9 mouse cellular contexts compared by ENCODE assay signal in genomic region chr15:31673038-31673437, GRCm38 (mm10).
DNase-seq lines count a peak whose midpoint lies in the region; ATAC-seq and TF ChIP-seq lines count a peak whose summit lies in the region.
"Had no signal": no experiment of that assay in that cellular context is flagged by ENCODE, and none has a peak within 500 bp of the region (broad histone marks: within the 10 kb centered on the region; RNA-seq: fewer than 3 reads in every experiment).

No protein-coding gene starts in this region.

- no peaks in the 10 kb centered on the region for H3K4me1 ChIP-seq in forebrain, embryonic 12.5 days
- H3K4me1 ChIP-seq in forebrain, embryonic 16.5 days (replicated peaks; ENCODE audit: control insufficient read depth, insufficient read depth, low read length): no peaks in the 10 kb centered on the region
- no peaks in the 10 kb centered on the region for H3K4me1 ChIP-seq in liver, embryonic 14.5 days (replicated peaks; ENCODE audit: control insufficient read depth in 2 of 2, insufficient read depth in 2 of 2, low read length in 1 of 2)
- H3K4me1 ChIP-seq in liver, embryonic 12.5 days: no peaks in the 10 kb centered on the region
- no peaks in the 10 kb centered on the region for H3K4me1 ChIP-seq in midbrain, embryonic 14.5 days (ENCODE audit: control insufficient read depth, insufficient read depth, low read length)
- H3K4me1 ChIP-seq: lung, embryonic 15.5 days had no signal

- no peak overlapping the region for H3K27ac ChIP-seq in forebrain, embryonic 12.5 days
- H3K27ac ChIP-seq in forebrain, embryonic 16.5 days (ENCODE audit: low read length): no peak overlapping the region
- H3K27ac ChIP-seq in liver, embryonic 14.5 days: no peak overlapping the region
- no peak overlapping the region for H3K27ac ChIP-seq in liver, embryonic 12.5 days
- no peak overlapping the region for H3K27ac ChIP-seq in midbrain, embryonic 14.5 days (replicated peaks; ENCODE audit: low read depth, low read length)
- H3K27ac ChIP-seq: lung, embryonic 15.5 days had no signal

- no peaks in the 10 kb centered on the region for H3K36me3 ChIP-seq in forebrain, embryonic 12.5 days (replicated peaks)
- no peaks in the 10 kb centered on the region for H3K36me3 ChIP-seq in forebrain, embryonic 16.5 days (ENCODE audit: control insufficient read depth, insufficient read depth)
- H3K36me3 ChIP-seq in liver, embryonic 14.5 days (replicated peaks; ENCODE audit: control insufficient read depth, insufficient read depth, low read depth): no peaks in the 10 kb centered on the region
- no peaks in the 10 kb centered on the region for H3K36me3 ChIP-seq in liver, embryonic 12.5 days
- H3K36me3 ChIP-seq in midbrain, embryonic 14.5 days (ENCODE audit: control insufficient read depth, insufficient read depth, low read length): no peaks in the 10 kb centered on the region
- H3K36me3 ChIP-seq: lung, embryonic 15.5 days had no signal

- ATAC-seq in forebrain, embryonic 12.5 days (ENCODE audit: low FRiP score): 0 out of 2 replicates have a peak, but pooled peaks have one; percentile 57
- ATAC-seq in forebrain, embryonic 16.5 days: no peak; the same call in 1 of the 2 replicates
- ATAC-seq in liver, embryonic 14.5 days (ENCODE audit: insufficient read depth): no peak
- ATAC-seq in liver, embryonic 12.5 days: no peak
- ATAC-seq in midbrain, embryonic 14.5 days (ENCODE audit: low FRiP score, low TSS enrichment): no peak

- H3K4me3 ChIP-seq in forebrain, embryonic 12.5 days (replicated peaks): no peak overlapping the region
- no peak overlapping the region for H3K4me3 ChIP-seq in forebrain, embryonic 16.5 days (replicated peaks; ENCODE audit: low read length)
- no peak overlapping the region for H3K4me3 ChIP-seq in liver, embryonic 14.5 days (ENCODE audit: insufficient read depth in 1 of 2, low read depth in 2 of 2, low read length in 2 of 2)
- H3K4me3 ChIP-seq in liver, embryonic 12.5 days: no peak overlapping the region
- no peak overlapping the region for H3K4me3 ChIP-seq in midbrain, embryonic 14.5 days (replicated peaks; ENCODE audit: low read depth, low read length)
- H3K4me3 ChIP-seq: lung, embryonic 15.5 days had no signal

- H3K9ac ChIP-seq in forebrain, embryonic 12.5 days: no peak overlapping the region
- no peak overlapping the region for H3K9ac ChIP-seq in forebrain, embryonic 16.5 days (replicated peaks; ENCODE audit: low read depth, low read length)
- no peak overlapping the region for H3K9ac ChIP-seq in liver, embryonic 14.5 days (replicated peaks)
- no peak overlapping the region for H3K9ac ChIP-seq in liver, embryonic 12.5 days
- no peak overlapping the region for H3K9ac ChIP-seq in midbrain, embryonic 14.5 days (replicated peaks; ENCODE audit: low read length)
- H3K9ac ChIP-seq: lung, embryonic 15.5 days had no signal

- no peak overlapping the region for H3K4me2 ChIP-seq in forebrain, embryonic 12.5 days
- no peak overlapping the region for H3K4me2 ChIP-seq in forebrain, embryonic 16.5 days (ENCODE audit: low read length)
- no peak overlapping the region for H3K4me2 ChIP-seq in liver, embryonic 14.5 days (ENCODE audit: low read depth)
- no peak overlapping the region for H3K4me2 ChIP-seq in liver, embryonic 12.5 days
- H3K4me2 ChIP-seq in midbrain, embryonic 14.5 days (ENCODE audit: low read length): no peak overlapping the region
- H3K4me2 ChIP-seq: lung, embryonic 15.5 days had no signal

- 0 out of 2 replicates have a peak, but pooled peaks have one; percentile 18 for TF ChIP-seq CTCF in liver, embryonic 14.5 days (IDR thresholded peaks at IDR 0.05; ENCODE audit: low read depth)

- H3K9me3 ChIP-seq in forebrain, embryonic 12.5 days: no peaks in the 10 kb centered on the region
- H3K9me3 ChIP-seq in forebrain, embryonic 16.5 days (ENCODE audit: control insufficient read depth, low read length): no peaks in the 10 kb centered on the region
- H3K9me3 ChIP-seq in liver, embryonic 14.5 days (ENCODE audit: control insufficient read depth, low read length): no peaks in the 10 kb centered on the region
- no peaks in the 10 kb centered on the region for H3K9me3 ChIP-seq in liver, embryonic 12.5 days (replicated peaks)
- no peaks in the 10 kb centered on the region for H3K9me3 ChIP-seq in midbrain, embryonic 14.5 days (ENCODE audit: control insufficient read depth, low read length)
- H3K9me3 ChIP-seq: lung, embryonic 15.5 days had no signal

- TF ChIP-seq EP300 in liver, embryonic 14.5 days (IDR thresholded peaks at IDR 0.05; ENCODE audit: low read depth): no peak

- H3K27me3 ChIP-seq in forebrain, embryonic 12.5 days: no peaks in the 10 kb centered on the region
- no peaks in the 10 kb centered on the region for H3K27me3 ChIP-seq in forebrain, embryonic 16.5 days (replicated peaks; ENCODE audit: control insufficient read depth, insufficient read depth, low read length)
- H3K27me3 ChIP-seq in liver, embryonic 14.5 days (ENCODE audit: control insufficient read depth, insufficient read depth, low read length): no peaks in the 10 kb centered on the region
- no peaks in the 10 kb centered on the region for H3K27me3 ChIP-seq in liver, embryonic 12.5 days (replicated peaks)
- no peaks in the 10 kb centered on the region for H3K27me3 ChIP-seq in midbrain, embryonic 14.5 days (ENCODE audit: control insufficient read depth, insufficient read depth, low read length)
- H3K27me3 ChIP-seq: lung, embryonic 15.5 days had no signal

- DNase-seq in liver, embryonic 14.5 days (ENCODE audit: low read depth in 3 of 3, low spot score in 3 of 3): no peak
- DNase-seq in cerebellum, postnatal 10 days: peak; percentile 50 to 68
- peak; percentile 47 for DNase-seq in midbrain, embryonic 14.5 days
- no peak for DNase-seq in Muller cell, postnatal 12 days (ENCODE audit: inconsistent ontology term)
- no peak for DNase-seq in spleen, postnatal 10 days (ENCODE audit: low spot score in 2 of 2)

- 47% methylated on average over 5 of the region's 5 CpGs for WGBS in forebrain, embryonic 12.5 days
- WGBS in forebrain, embryonic 16.5 days: 43% methylated on average over 5 of the region's 5 CpGs
- WGBS in liver, embryonic 14.5 days (ENCODE audit: insufficient replicate concordance): 38% methylated on average over 5 of the region's 5 CpGs
- 38% methylated on average over 5 of the region's 5 CpGs for WGBS in liver, embryonic 12.5 days (ENCODE audit: insufficient replicate concordance)
- WGBS in midbrain, embryonic 14.5 days: 55% methylated on average over 5 of the region's 5 CpGs

Comparison
In these comparisons a context has a peak if more than half of its experiments do, and no peak if none do; other contexts are left out.
1. DNase-seq: peak in cerebellum, postnatal 10 days (2 of 2) and midbrain, embryonic 14.5 days (single experiment); none in liver, embryonic 14.5 days (0 of 3), Muller cell, postnatal 12 days (single experiment) and spleen, postnatal 10 days (0 of 2).